Mouse (Mus musculus): Measurements from ENCODE around the gene Tubb4b. TPM values are rescaled to one million over a fixed set of nuclear protein-coding genes. Genes with fewer than 3 reads are reported as not detected.
A peak's percentile ranks its signal among the peaks of the same experiment; 100 is the strongest.

Tubb4b gene
- polyA plus RNA-seq, 1 experiment from 2014 or later: 462 TPM

- H3K36me3 ChIP-seq: no peaks in the 10 kb centered on the region
- no peak overlapping the region for H3K4me2 ChIP-seq
- H3K4me1 ChIP-seq: peaks cover 14% of the 10 kb centered on the region
- no peak overlapping the region for H3K9ac ChIP-seq (replicated peaks)
- ATAC-seq (ENCODE audit: low FRiP score): no peak
- H3K27ac ChIP-seq (replicated peaks): no peak overlapping the region
- H3K4me3 ChIP-seq (replicated peaks): no peak overlapping the region
- WGBS: 68% methylated on average over 12 of the region's 12 CpGs
- H3K9me3 ChIP-seq (replicated peaks): no peaks in the 10 kb centered on the region
- H3K27me3 ChIP-seq (replicated peaks): peaks cover 6% of the 10 kb centered on the region; the same call in 1 of the 2 replicates
Measured at GRCm38 (mm10) chr2:25231038-25231437, 6.5 kb upstream of the Tubb4b start.

GRCm38 (mm10) chr2:25230581-25230980 is 6.1 kb upstream of the Tubb4b start:
- Histone ChIP-seq H3K27ac (replicated peaks) (no peak overlapping the region), H3K27me3 (replicated peaks) (0 out of 2 replicates have a peak, but pooled peaks cover 6% of the 10 kb centered on the region), H3K4me2 (no peak overlapping the region), H3K36me3 (no peaks in the 10 kb centered on the region), H3K9me3 (replicated peaks) (no peaks in the 10 kb centered on the region), H3K4me1 (peaks cover 18% of the 10 kb centered on the region), H3K4me3 (replicated peaks) (no peak overlapping the region), H3K9ac (replicated peaks) (no peak overlapping the region)
- no peak for ATAC-seq (ENCODE audit: low FRiP score)
- 87% methylated on average over 7 of the region's 7 CpGs for WGBS

- Histone ChIP-seq H3K4me3 (replicated peaks) (no peak overlapping the region), H3K4me2 (no peak overlapping the region), H3K9me3 (replicated peaks) (no peaks in the 10 kb centered on the region), H3K27me3 (replicated peaks) (0 out of 2 replicates have a peak, but pooled peaks cover 3% of the 10 kb centered on the region), H3K27ac (replicated peaks) (no peak overlapping the region), H3K9ac (replicated peaks) (no peak overlapping the region), H3K36me3 (no peaks in the 10 kb centered on the region), H3K4me1 (peaks cover 22% of the 10 kb centered on the region)
- 82% methylated on average over 5 of the region's 5 CpGs for WGBS
- ATAC-seq (ENCODE audit: low FRiP score): no peak
Measured at GRCm38 (mm10) chr2:25229582-25229981, 5.1 kb upstream of the Tubb4b start.

GRCm38 (mm10) chr2:25228995-25229530 is 4.6 kb upstream of the Tubb4b start:
- H3K4me1 ChIP-seq: peaks cover 22% of the 10 kb centered on the region
- peak overlapping the region; percentile 49 for H3K4me2 ChIP-seq
- 0 out of 2 replicates have a peak, but pooled peaks cover 3% of the 10 kb centered on the region for H3K27me3 ChIP-seq (replicated peaks)
- H3K36me3 ChIP-seq: no peaks in the 10 kb centered on the region
- H3K4me3 ChIP-seq (replicated peaks): no peak overlapping the region
- WGBS: 75% methylated on average over 6 of the region's 6 CpGs
- ATAC-seq (ENCODE audit: low FRiP score): no peak
- no peaks in the 10 kb centered on the region for H3K9me3 ChIP-seq (replicated peaks)
- H3K9ac ChIP-seq (replicated peaks): no peak overlapping the region
- H3K27ac ChIP-seq (replicated peaks): no peak overlapping the region

GRCm38 (mm10) chr2:25228431-25228889 is 4.0 kb upstream of the Tubb4b start:
- Histone ChIP-seq H3K4me1 (peaks cover 28% of the 10 kb centered on the region), H3K27me3 (replicated peaks) (0 out of 2 replicates have a peak, but pooled peaks cover 3% of the 10 kb centered on the region), H3K36me3 (no peaks in the 10 kb centered on the region), H3K27ac (replicated peaks) (peak overlapping the region; percentile 77), H3K9ac (replicated peaks) (no peak overlapping the region), H3K4me2 (peak overlapping the region; percentile 49), H3K4me3 (replicated peaks) (peak overlapping the region; percentile 20), H3K9me3 (replicated peaks) (no peaks in the 10 kb centered on the region)
- 2% methylated on average over 7 of the region's 7 CpGs for WGBS
- ATAC-seq (ENCODE audit: low FRiP score): no peak

- Histone ChIP-seq H3K4me2 (no peak overlapping the region), H3K27ac (replicated peaks) (no peak overlapping the region), H3K4me3 (replicated peaks) (no peak overlapping the region), H3K4me1 (peaks cover 32% of the 10 kb centered on the region), H3K9me3 (replicated peaks) (no peaks in the 10 kb centered on the region), H3K36me3 (no peaks in the 10 kb centered on the region), H3K9ac (replicated peaks) (no peak overlapping the region), H3K27me3 (replicated peaks) (0 out of 2 replicates have a peak, but pooled peaks cover 3% of the 10 kb centered on the region)
- no peak for ATAC-seq (ENCODE audit: low FRiP score)
- WGBS: 91% methylated on average over 4 of the region's 4 CpGs
Measured at GRCm38 (mm10) chr2:25227406-25227805, 2.9 kb upstream of the Tubb4b start.

- ATAC-seq (ENCODE audit: low FRiP score): no peak
Measured at GRCm38 (mm10) chr2:25226864-25227263, 2.4 kb upstream of the Tubb4b start.

GRCm38 (mm10) chr2:25225811-25226379 is 1.4 kb upstream of the Tubb4b start:
- Histone ChIP-seq H3K4me3 (replicated peaks) (peak overlapping the region; percentile 92; the same call in 1 of the 2 replicates), H3K4me2 (peak overlapping the region; percentile 61; the same call in 1 of the 2 replicates), H3K9ac (replicated peaks) (peak overlapping the region; percentile 63; the same call in 1 of the 2 replicates), H3K27me3 (replicated peaks) (no peaks in the 10 kb centered on the region), H3K36me3 (peaks cover 5% of the 10 kb centered on the region; the same call in 1 of the 2 replicates), H3K27ac (replicated peaks) (peak overlapping the region; percentile 99), H3K9me3 (replicated peaks) (no peaks in the 10 kb centered on the region), H3K4me1 (peaks cover 32% of the 10 kb centered on the region)
- 72% methylated on average over 8 of the region's 8 CpGs for WGBS
- no peak for ATAC-seq (ENCODE audit: low FRiP score)

More at GRCm38 (mm10) chr2:25226864-25227263, 2.4 kb upstream of the Tubb4b start:
- Histone ChIP-seq H3K4me3 (replicated peaks) (no peak overlapping the region), H3K9me3 (replicated peaks) (no peaks in the 10 kb centered on the region), H3K9ac (replicated peaks) (no peak overlapping the region), H3K4me1 (peaks cover 32% of the 10 kb centered on the region), H3K36me3 (peaks cover 1% of the 10 kb centered on the region; the same call in 1 of the 2 replicates), H3K4me2 (no peak overlapping the region), H3K27me3 (replicated peaks) (0 out of 2 replicates have a peak, but pooled peaks cover 3% of the 10 kb centered on the region), H3K27ac (replicated peaks) (no peak overlapping the region)
- WGBS: 88% methylated on average over 5 of the region's 5 CpGs

- Histone ChIP-seq H3K9ac (replicated peaks) (peak overlapping the region; percentile 63), H3K9me3 (replicated peaks) (no peaks in the 10 kb centered on the region), H3K36me3 (peaks cover 5% of the 10 kb centered on the region; the same call in 1 of the 2 replicates), H3K27me3 (replicated peaks) (no peaks in the 10 kb centered on the region), H3K4me1 (peaks cover 32% of the 10 kb centered on the region), H3K27ac (replicated peaks) (peak overlapping the region; percentile 99), H3K4me3 (replicated peaks) (peak overlapping the region; percentile 92), H3K4me2 (peak overlapping the region; percentile 61)
- 2% methylated on average over 41 of the region's 41 CpGs for WGBS
- peak; percentile 96 for ATAC-seq (ENCODE audit: low FRiP score)
Measured at GRCm38 (mm10) chr2:25224766-25225752, 557 bp upstream of the Tubb4b start.

GRCm38 (mm10) chr2:25223681-25224491 is 616 bp downstream of the Tubb4b start:
- Histone ChIP-seq H3K9ac (replicated peaks) (peak overlapping the region; percentile 86), H3K27ac (replicated peaks) (peak overlapping the region; percentile 96), H3K36me3 (peaks cover 5% of the 10 kb centered on the region; the same call in 1 of the 2 replicates), H3K9me3 (replicated peaks) (no peaks in the 10 kb centered on the region), H3K4me3 (replicated peaks) (peak overlapping the region; percentile 92), H3K4me1 (peaks cover 27% of the 10 kb centered on the region), H3K4me2 (peak overlapping the region; percentile 94), H3K27me3 (replicated peaks) (no peaks in the 10 kb centered on the region)
- ATAC-seq (ENCODE audit: low FRiP score): peak; percentile 22
- WGBS: 2% methylated on average over 49 of the region's 53 CpGs

Data from neural tube, embryonic 15.5 days (tissue).